Mouse (Mus musculus): ENCODE measurements around the gene Atg101. TPM values are rescaled to one million over a fixed set of nuclear protein-coding genes. Genes with fewer than 3 reads are reported as not detected.
A peak's percentile ranks its signal among the peaks of the same experiment; 100 is the strongest.

The Atg101 gene
- total and polyA plus RNA-seq, 3 experiments = 75.2 to 75.5 TPM; not detected in 1

- no peak for TF ChIP-seq MXI1 (IDR thresholded peaks at IDR 0.05; ENCODE audit: low read depth, low read length)
- peak; percentile 99 for TF ChIP-seq TBP (IDR thresholded peaks at IDR 0.05; ENCODE audit: low read depth, low read length)
- TF ChIP-seq TAL1 (IDR thresholded peaks at IDR 0.05; ENCODE audit: low read length) = no peak
- peak; percentile 73; the same call in 1 of the 2 replicates for TF ChIP-seq BHLHE40 (IDR thresholded peaks at IDR 0.05; ENCODE audit: borderline replicate concordance, low read depth, low read length)
- TF ChIP-seq USF2 (IDR thresholded peaks at IDR 0.05; ENCODE audit: borderline replicate concordance in 1 of 2, insufficient read depth in 1 of 2, low read depth in 1 of 2, low read length in 2 of 2) = 0 out of 4 replicates have a peak, but pooled peaks of 1 of the 2 experiments have one; percentile 32
- TF ChIP-seq E2F4 (IDR thresholded peaks at IDR 0.05; ENCODE audit: borderline replicate concordance, low read depth, low read length) = no peak
- TF ChIP-seq CHD2 (IDR thresholded peaks at IDR 0.05; ENCODE audit: low read length) = no peak
- no peak for TF ChIP-seq GABPA (IDR thresholded peaks at IDR 0.05; ENCODE audit: low read depth, low read length)
- peak; percentile 27; the same call in 1 of the 2 replicates for TF ChIP-seq TCF12 (IDR thresholded peaks at IDR 0.05; ENCODE audit: low read depth, low read length)
- peak; percentile 4; the same call in 1 of the 2 replicates for TF ChIP-seq RCOR1 (IDR thresholded peaks at IDR 0.05; ENCODE audit: low read depth, low read length)
- TF ChIP-seq KAT2A (conservative IDR thresholded peaks at IDR 0.05; ENCODE audit: low read depth, low read length) = no peak
- no peak for TF ChIP-seq UBTF (IDR thresholded peaks at IDR 0.05; ENCODE audit: borderline replicate concordance, insufficient read depth, low read depth, low read length)
- TF ChIP-seq HCFC1 (IDR thresholded peaks at IDR 0.05; ENCODE audit: low read depth, low read length) = peak; percentile 29; the same call in 1 of the 2 replicates
- TF ChIP-seq SIN3A (IDR thresholded peaks at IDR 0.05; ENCODE audit: low read length) = peak; percentile 59
Observed at GRCm38 (mm10) chr15:101317814-101318500, 33.9 kb downstream of the Atg101 start (continued).

GRCm38 (mm10) chr15:101318889-101319765 lies 35.1 kb downstream of the Atg101 start:
- H3K79me2 ChIP-seq (ENCODE audit: control insufficient read depth, insufficient read depth, low read length, poor library complexity) = no peaks in the 10 kb centered on the region
- H3K36me3 ChIP-seq (ENCODE audit: control insufficient read depth in 1 of 2, insufficient read depth in 2 of 2, low read length in 2 of 2) = peaks cover 0 to 40% of the 10 kb centered on the region in 2 experiments; a peak in 2 of 4 replicates
- H3K9me3 ChIP-seq (replicated peaks; ENCODE audit: insufficient read depth, low read length) = no peaks in the 10 kb centered on the region
- H3K27ac ChIP-seq (ENCODE audit: control insufficient read depth, low read depth, low read length) = peak overlapping the region; percentile 81
- TF ChIP-seq RAD21 (IDR thresholded peaks at IDR 0.05; ENCODE audit: low read depth, low read length) (no peak), CHD1 (IDR thresholded peaks at IDR 0.05; ENCODE audit: low read depth, low read length) (0 out of 2 replicates have a peak, but pooled peaks have one; percentile 77), TBP (IDR thresholded peaks at IDR 0.05; ENCODE audit: low read depth, low read length) (peak; percentile 76), BHLHE40 (IDR thresholded peaks at IDR 0.05; ENCODE audit: borderline replicate concordance, low read depth, low read length) (no peak), ZC3H11A (IDR thresholded peaks at IDR 0.05; ENCODE audit: low read depth, low read length) (no peak), KAT2A (conservative IDR thresholded peaks at IDR 0.05; ENCODE audit: low read depth, low read length) (no peak), UBTF (IDR thresholded peaks at IDR 0.05; ENCODE audit: borderline replicate concordance, insufficient read depth, low read depth, low read length) (no peak)
- H3K4me1 ChIP-seq (ENCODE audit: control insufficient read depth in 1 of 2, insufficient read depth in 2 of 2, low read length in 2 of 2) = peaks cover 28 to 55% of the 10 kb centered on the region in 2 experiments
- no peak overlapping the region for H3K4me3 ChIP-seq (ENCODE audit: control insufficient read depth in 1 of 2, insufficient read depth in 1 of 2, low read depth in 2 of 2, low read length in 2 of 2)
- peak; percentile 44 for DNase-seq (ENCODE audit: low read depth, low spot score)
- no peaks in the 10 kb centered on the region for H3K27me3 ChIP-seq (ENCODE audit: control insufficient read depth in 1 of 2, insufficient read depth in 2 of 2, low read length in 2 of 2)
- no peak overlapping the region for H3K9ac ChIP-seq (ENCODE audit: control insufficient read depth, low read depth, low read length, poor library complexity, severe bottlenecking)

All from MEL (cell line).